Comparison of ENCODE assay signal across 8 mouse cellular contexts in the genomic region with DNA sequence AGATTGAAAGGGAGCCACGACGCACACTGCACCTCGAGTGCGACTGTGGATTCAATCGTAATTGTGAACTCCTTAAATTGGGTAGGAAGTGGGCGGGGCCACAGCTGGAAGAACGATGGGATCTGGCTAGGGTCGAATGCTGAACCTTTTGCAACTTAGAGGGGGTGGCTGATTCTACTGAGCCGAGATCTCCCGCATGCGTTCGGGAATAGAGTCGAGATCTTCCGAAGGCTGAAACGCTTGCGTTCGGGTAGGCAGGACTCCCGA. TPM values are rescaled to one million over a fixed set of nuclear protein-coding genes. Genes with fewer than 3 reads are reported as not detected.
DNase-seq lines count a peak whose midpoint lies in the region; ATAC-seq lines count a peak whose summit lies in the region.

No protein-coding gene starts in this region.

- no peak for ATAC-seq in lung, embryonic 15.5 days (ENCODE audit: borderline replicate concordance, extremely low read depth, low FRiP score, low TSS enrichment)
- ATAC-seq in embryonic facial prominence, embryonic 15.5 days (ENCODE audit: insufficient number of reproducible peaks, low FRiP score, low TSS enrichment, low read depth), result no peak
- ATAC-seq in intestine, embryonic 16.5 days, result no peak
- no peak for ATAC-seq in neural tube, embryonic 14.5 days (ENCODE audit: low read depth)

- H3K36me3 ChIP-seq in lung, embryonic 15.5 days, result peaks cover 19% of the 10 kb centered on the region
- H3K36me3 ChIP-seq in embryonic facial prominence, embryonic 15.5 days, result peaks cover 32% of the 10 kb centered on the region
- H3K36me3 ChIP-seq in intestine, embryonic 16.5 days (ENCODE audit: control insufficient read depth, insufficient read depth, low read length), result no peaks in the 10 kb centered on the region; the same call in 1 of the 2 replicates
- 0 out of 2 replicates have a peak, but pooled peaks cover 4% of the 10 kb centered on the region for H3K36me3 ChIP-seq in neural tube, embryonic 14.5 days (ENCODE audit: control insufficient read depth, insufficient read depth, low read length)

- H3K27ac ChIP-seq in lung, embryonic 15.5 days, result peak overlapping the region; percentile 99
- H3K27ac ChIP-seq in embryonic facial prominence, embryonic 15.5 days (replicated peaks), result peak overlapping the region; percentile 97
- peak overlapping the region; percentile 94 for H3K27ac ChIP-seq in intestine, embryonic 16.5 days (ENCODE audit: low read length)
- H3K27ac ChIP-seq in neural tube, embryonic 14.5 days (ENCODE audit: low read depth, low read length), result peak overlapping the region; percentile 85

- under 1% methylated on average over 18 of the region's 18 CpGs for WGBS in lung, embryonic 15.5 days
- 0% methylated on average over 18 of the region's 18 CpGs for WGBS in embryonic facial prominence, embryonic 15.5 days
- under 1% methylated on average over 18 of the region's 18 CpGs for WGBS in intestine, embryonic 16.5 days
- WGBS in neural tube, embryonic 14.5 days, result under 1% methylated on average over 18 of the region's 18 CpGs

- H3K4me2 ChIP-seq in lung, embryonic 15.5 days, result peak overlapping the region; percentile 83
- peak overlapping the region; percentile 87 for H3K4me2 ChIP-seq in embryonic facial prominence, embryonic 15.5 days (replicated peaks)
- H3K4me2 ChIP-seq in intestine, embryonic 16.5 days (ENCODE audit: low read depth, low read length), result peak overlapping the region; percentile 89
- peak overlapping the region; percentile 78 for H3K4me2 ChIP-seq in neural tube, embryonic 14.5 days (ENCODE audit: low read depth, low read length)

- intact Hi-C loops in left cerebral cortex, postnatal 25 days (cut with DNase I), result loop anchor here (5.0 to 10.0 kb wide), 2 partner anchors 454 to 811 kb away; a partner anchor contains a TSS

- H3K4me3 ChIP-seq in lung, embryonic 15.5 days, result peak overlapping the region; percentile 74
- peak overlapping the region; percentile 72 for H3K4me3 ChIP-seq in embryonic facial prominence, embryonic 15.5 days (replicated peaks)
- H3K4me3 ChIP-seq in intestine, embryonic 16.5 days (ENCODE audit: low read length), result peak overlapping the region; percentile 87
- peak overlapping the region; percentile 56 for H3K4me3 ChIP-seq in neural tube, embryonic 14.5 days (ENCODE audit: low read depth, low read length)

- H3K9me3 ChIP-seq in lung, embryonic 15.5 days, result no peaks in the 10 kb centered on the region
- no peaks in the 10 kb centered on the region for H3K9me3 ChIP-seq in embryonic facial prominence, embryonic 15.5 days (replicated peaks)
- H3K9me3 ChIP-seq in intestine, embryonic 16.5 days (ENCODE audit: control insufficient read depth, low read length), result no peaks in the 10 kb centered on the region
- no peaks in the 10 kb centered on the region for H3K9me3 ChIP-seq in neural tube, embryonic 14.5 days (ENCODE audit: control insufficient read depth, low read length)

- DNase-seq in lung, postnatal 14 days, result no peak
- DNase-seq in embryo, embryonic 11 days, result no peak
- DNase-seq in embryo, embryonic 9.5 days (ENCODE audit: extremely low spot score), result no peak
- DNase-seq in left cerebral cortex, postnatal 25 days (ENCODE audit: low spot score in 2 of 2), result no peak

- H3K27me3 ChIP-seq in lung, embryonic 15.5 days, result no peaks in the 10 kb centered on the region
- H3K27me3 ChIP-seq in embryonic facial prominence, embryonic 15.5 days, result no peaks in the 10 kb centered on the region
- no peaks in the 10 kb centered on the region for H3K27me3 ChIP-seq in intestine, embryonic 16.5 days (replicated peaks; ENCODE audit: control insufficient read depth, insufficient read depth, low read length)
- H3K27me3 ChIP-seq in neural tube, embryonic 14.5 days (ENCODE audit: control insufficient read depth, insufficient read depth, low read length), result no peaks in the 10 kb centered on the region

- H3K9ac ChIP-seq in lung, embryonic 15.5 days, result peak overlapping the region; percentile 88
- H3K9ac ChIP-seq in embryonic facial prominence, embryonic 15.5 days, result peak overlapping the region; percentile 52
- peak overlapping the region; percentile 95 for H3K9ac ChIP-seq in intestine, embryonic 16.5 days (ENCODE audit: low read depth, low read length)
- H3K9ac ChIP-seq in neural tube, embryonic 14.5 days (replicated peaks; ENCODE audit: low read depth, low read length), result peak overlapping the region; percentile 76

- peaks cover 22% of the 10 kb centered on the region for H3K4me1 ChIP-seq in lung, embryonic 15.5 days
- H3K4me1 ChIP-seq in embryonic facial prominence, embryonic 15.5 days, result peaks cover 16% of the 10 kb centered on the region
- peaks cover 12% of the 10 kb centered on the region for H3K4me1 ChIP-seq in intestine, embryonic 16.5 days (ENCODE audit: control insufficient read depth, insufficient read depth, low read length)
- H3K4me1 ChIP-seq in neural tube, embryonic 14.5 days (ENCODE audit: control insufficient read depth, insufficient read depth, low read length), result peaks cover 16% of the 10 kb centered on the region; the same call in 1 of the 2 replicates

RNA-seq across cellular contexts. Expression of a gene that starts 0.4 kb away (rescaled TPM):
- 49.8 and 51.4 TPM in 2 replicates for polyA plus RNA-seq in lung, embryonic 15.5 days (2015; fragmentation: Nextera tagmentation; extraction: Ambion mirVana)
- 53.8 and 62.4 TPM in 2 replicates for polyA plus RNA-seq in embryonic facial prominence, embryonic 15.5 days (2015; fragmentation: Nextera tagmentation; extraction: Ambion mirVana)
- 54.8 and 60.7 TPM in 2 replicates for polyA plus RNA-seq in intestine, embryonic 16.5 days (2015; fragmentation: Nextera tagmentation; extraction: Ambion mirVana)
- 74.9 and 76.4 TPM in 2 replicates for polyA plus RNA-seq in neural tube, embryonic 14.5 days (2014; fragmentation: Nextera tagmentation; extraction: Ambion mirVana)
- total RNA-seq in left cerebral cortex, postnatal 25 days (2021), result 100 to 1,000 TPM; 212 to 220 TPM

RNA-seq across cellular contexts. Expression of a gene that starts 1.1 kb away (rescaled TPM):
- polyA plus RNA-seq in lung, embryonic 15.5 days (2015; fragmentation: Nextera tagmentation; extraction: Ambion mirVana), result 296 and 312 TPM in 2 replicates
- polyA plus RNA-seq in embryonic facial prominence, embryonic 15.5 days (2015; fragmentation: Nextera tagmentation; extraction: Ambion mirVana), result 275 and 298 TPM in 2 replicates
- 191 and 208 TPM in 2 replicates for polyA plus RNA-seq in intestine, embryonic 16.5 days (2015; fragmentation: Nextera tagmentation; extraction: Ambion mirVana)
- 255 and 265 TPM in 2 replicates for polyA plus RNA-seq in neural tube, embryonic 14.5 days (2014; fragmentation: Nextera tagmentation; extraction: Ambion mirVana)
- total RNA-seq in left cerebral cortex, postnatal 25 days (2021), result 10 to 100 TPM; 71.6 to 73.4 TPM

RNA-seq across cellular contexts. Expression of a gene that starts 10.1 kb away (rescaled TPM):
- 1,380 and 1,502 TPM in 2 replicates for polyA plus RNA-seq in lung, embryonic 15.5 days (2015; fragmentation: Nextera tagmentation; extraction: Ambion mirVana)
- 1,464 and 1,578 TPM in 2 replicates for polyA plus RNA-seq in embryonic facial prominence, embryonic 15.5 days (2015; fragmentation: Nextera tagmentation; extraction: Ambion mirVana)
- polyA plus RNA-seq in intestine, embryonic 16.5 days (2015; fragmentation: Nextera tagmentation; extraction: Ambion mirVana), result 1,268 and 1,365 TPM in 2 replicates
- polyA plus RNA-seq in neural tube, embryonic 14.5 days (2014; fragmentation: Nextera tagmentation; extraction: Ambion mirVana), result 703 and 810 TPM in 2 replicates
- 100 to 1,000 TPM; 322 to 328 TPM for total RNA-seq in left cerebral cortex, postnatal 25 days (2021)

RNA-seq across cellular contexts. Expression of a gene that starts 16.4 kb away (rescaled TPM):
- polyA plus RNA-seq in lung, embryonic 15.5 days (2015; fragmentation: Nextera tagmentation; extraction: Ambion mirVana), result 21.7 and 25.5 TPM in 2 replicates
- polyA plus RNA-seq in embryonic facial prominence, embryonic 15.5 days (2015; fragmentation: Nextera tagmentation; extraction: Ambion mirVana), result 9.5 and 14.3 TPM in 2 replicates
- 104 and 110 TPM in 2 replicates for polyA plus RNA-seq in intestine, embryonic 16.5 days (2015; fragmentation: Nextera tagmentation; extraction: Ambion mirVana)
- polyA plus RNA-seq in neural tube, embryonic 14.5 days (2014; fragmentation: Nextera tagmentation; extraction: Ambion mirVana), result 4.1 and 6.2 TPM in 2 replicates
- total RNA-seq in left cerebral cortex, postnatal 25 days (2021), result 1 to 10 TPM; 6.5 to 7.1 TPM

RNA-seq across cellular contexts. Expression of a gene that starts 26.4 kb away (rescaled TPM):
- 0.72 and 1.4 TPM in 2 replicates for polyA plus RNA-seq in lung, embryonic 15.5 days (2015; fragmentation: Nextera tagmentation; extraction: Ambion mirVana)
- 1.4 and 1.6 TPM in 2 replicates for polyA plus RNA-seq in embryonic facial prominence, embryonic 15.5 days (2015; fragmentation: Nextera tagmentation; extraction: Ambion mirVana)
- polyA plus RNA-seq in intestine, embryonic 16.5 days (2015; fragmentation: Nextera tagmentation; extraction: Ambion mirVana), result 0.94 and 1.1 TPM in 2 replicates
- polyA plus RNA-seq in neural tube, embryonic 14.5 days (2014; fragmentation: Nextera tagmentation; extraction: Ambion mirVana), result 0.12 and 0.35 TPM in 2 replicates
- under 1 TPM; 0.18 to 0.21 TPM for total RNA-seq in left cerebral cortex, postnatal 25 days (2021)
